Comparison of ENCODE assay signal across 12 mouse cellular contexts in the genomic region with DNA sequence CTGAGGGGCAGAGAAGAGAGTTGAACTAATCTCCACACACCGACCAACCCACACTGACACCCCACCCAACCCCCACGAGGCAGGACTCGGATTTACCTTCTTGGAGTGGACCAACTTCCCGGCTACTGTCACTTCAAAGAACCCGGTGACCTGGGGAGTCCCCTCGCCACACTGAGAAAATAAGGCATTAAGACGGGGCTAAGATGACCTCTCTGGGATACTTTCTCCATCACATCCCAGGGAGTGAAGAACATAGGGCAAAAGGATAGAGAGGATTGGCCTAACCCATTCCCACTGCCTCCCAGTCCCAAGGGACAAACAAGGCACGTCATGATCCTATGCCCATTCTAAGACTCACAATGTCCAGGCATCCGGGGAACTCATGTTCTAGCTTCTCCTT. TPM values are rescaled to one million over a fixed set of nuclear protein-coding genes. Genes with fewer than 3 reads are reported as not detected.
DNase-seq lines count a peak whose midpoint lies in the region; ATAC-seq lines count a peak whose summit lies in the region.
"Had no signal": no experiment of that assay in that cellular context is flagged by ENCODE, and none has a peak within 500 bp of the region (broad histone marks: within the 10 kb centered on the region; RNA-seq: fewer than 3 reads in every experiment).

No protein-coding gene starts in this region.

- 0 out of 2 replicates have a peak overlapping the region, but pooled peaks have one; percentile 79 for H3K4me2 ChIP-seq in lung, embryonic 15.5 days
- 0 out of 2 replicates have a peak overlapping the region, but pooled peaks have one; percentile 73 for H3K4me2 ChIP-seq in limb, embryonic 15.5 days

- H3K4me3 ChIP-seq in heart, embryonic 10.5 days = peak overlapping the region; percentile 81
- no peak overlapping the region; the same call in 1 of the 2 replicates for H3K4me3 ChIP-seq in lung, embryonic 15.5 days
- H3K4me3 ChIP-seq in limb, embryonic 15.5 days = no peak overlapping the region

- no peak for ATAC-seq in lung, embryonic 15.5 days (ENCODE audit: borderline replicate concordance, extremely low read depth, low FRiP score, low TSS enrichment)
- ATAC-seq in limb, embryonic 15.5 days (ENCODE audit: insufficient number of reproducible peaks, low FRiP score, low TSS enrichment, low read depth) = no peak
- no peak for ATAC-seq in frontal cortex, adult (ENCODE audit: low TSS enrichment)

- no peaks in the 10 kb centered on the region for H3K9me3 ChIP-seq in heart, embryonic 10.5 days
- no peaks in the 10 kb centered on the region for H3K9me3 ChIP-seq in lung, embryonic 15.5 days
- no peaks in the 10 kb centered on the region for H3K9me3 ChIP-seq in limb, embryonic 15.5 days

- H3K27ac ChIP-seq in heart, embryonic 10.5 days = 0 out of 2 replicates have a peak overlapping the region, but pooled peaks have one; percentile 9
- no peak overlapping the region for H3K27ac ChIP-seq in lung, embryonic 15.5 days
- no peak overlapping the region for H3K27ac ChIP-seq in limb, embryonic 15.5 days

- DNase-seq in heart, embryonic 10.5 days (ENCODE audit: low spot score) = no peak
- no peak for DNase-seq in heart, postnatal 25 days (ENCODE audit: low spot score)
- no peak for DNase-seq in lung, postnatal 25 days (ENCODE audit: low spot score)
- DNase-seq in MN1 (ENCODE audit: low spot score) = no peak
- DNase-seq in testis, postnatal 14 days (ENCODE audit: low spot score) = no peak
- DNase-seq: B cell, adult 2 months; cerebellum, adult 11 months; lung, postnatal 14 days had no signal

- peaks cover 21% of the 10 kb centered on the region for H3K4me1 ChIP-seq in heart, embryonic 10.5 days
- peaks cover 20% of the 10 kb centered on the region for H3K4me1 ChIP-seq in lung, embryonic 15.5 days
- H3K4me1 ChIP-seq in limb, embryonic 15.5 days = peaks cover 25% of the 10 kb centered on the region

- no peaks in the 10 kb centered on the region; the same call in 1 of the 2 replicates for H3K27me3 ChIP-seq in heart, embryonic 10.5 days (ENCODE audit: insufficient read depth, poor library complexity, severe bottlenecking)
- H3K27me3 ChIP-seq in lung, embryonic 15.5 days = no peaks in the 10 kb centered on the region
- H3K27me3 ChIP-seq in limb, embryonic 15.5 days = no peaks in the 10 kb centered on the region

- H3K9ac ChIP-seq in lung, embryonic 15.5 days = no peak overlapping the region
- H3K9ac ChIP-seq in limb, embryonic 15.5 days = no peak overlapping the region

- H3K36me3 ChIP-seq in heart, embryonic 10.5 days = peaks cover 36% of the 10 kb centered on the region
- H3K36me3 ChIP-seq in lung, embryonic 15.5 days = peaks cover 35% of the 10 kb centered on the region
- peaks cover 35% of the 10 kb centered on the region for H3K36me3 ChIP-seq in limb, embryonic 15.5 days

- WGBS in heart, embryonic 10.5 days = 86% methylated on average over 9 of the region's 9 CpGs
- 93% methylated on average over 9 of the region's 9 CpGs for WGBS in lung, embryonic 15.5 days
- WGBS in limb, embryonic 15.5 days = 93% methylated on average over 9 of the region's 9 CpGs

- intact Hi-C loops in heart, postnatal 25 days (cut with DNase I) = no loop called here

RNA-seq across cellular contexts. Expression of a gene that starts 2.3 kb away (rescaled TPM):
- 750 and 752 TPM in 2 replicates for polyA plus RNA-seq in heart, embryonic 10.5 days (2016; fragmentation: Nextera tagmentation; extraction: Ambion mirVana)
- 100 to 1,000 TPM; 148 to 155 TPM for total RNA-seq in heart, postnatal 25 days (2021)
- 774 and 832 TPM in 2 replicates for polyA plus RNA-seq in lung, embryonic 15.5 days (2015; fragmentation: Nextera tagmentation; extraction: Ambion mirVana)
- 871 and 889 TPM in 2 replicates for polyA plus RNA-seq in limb, embryonic 15.5 days (2015; fragmentation: Nextera tagmentation; extraction: Ambion mirVana)

RNA-seq across cellular contexts. Expression of a gene that starts 25.9 kb away (rescaled TPM):
- polyA plus RNA-seq in heart, embryonic 10.5 days (2016; fragmentation: Nextera tagmentation; extraction: Ambion mirVana) = 136 and 152 TPM in 2 replicates
- 100 to 1,000 TPM; 123 to 127 TPM for total RNA-seq in heart, postnatal 25 days (2021)
- 188 and 189 TPM in 2 replicates for polyA plus RNA-seq in lung, embryonic 15.5 days (2015; fragmentation: Nextera tagmentation; extraction: Ambion mirVana)
- polyA plus RNA-seq in limb, embryonic 15.5 days (2015; fragmentation: Nextera tagmentation; extraction: Ambion mirVana) = 196 and 208 TPM in 2 replicates

RNA-seq across cellular contexts. Expression of a gene that starts 37.5 kb away (rescaled TPM):
- polyA plus RNA-seq in heart, embryonic 10.5 days (2016; fragmentation: Nextera tagmentation; extraction: Ambion mirVana) = not detected in 2 replicates
- not detected for total RNA-seq in heart, postnatal 25 days (2021)
- polyA plus RNA-seq in lung, embryonic 15.5 days (2015; fragmentation: Nextera tagmentation; extraction: Ambion mirVana) = not detected in 2 replicates
- not detected in 2 replicates for polyA plus RNA-seq in limb, embryonic 15.5 days (2015; fragmentation: Nextera tagmentation; extraction: Ambion mirVana)
- total RNA-seq: layer of hippocampus, adult 18-20 months had no signal

RNA-seq across cellular contexts. Expression of a gene that starts 40.2 kb away (rescaled TPM):
- polyA plus RNA-seq in heart, embryonic 10.5 days (2016; fragmentation: Nextera tagmentation; extraction: Ambion mirVana) = not detected in 2 replicates
- total RNA-seq in heart, postnatal 25 days (2021) = not detected
- not detected in 2 replicates for polyA plus RNA-seq in lung, embryonic 15.5 days (2015; fragmentation: Nextera tagmentation; extraction: Ambion mirVana)
- polyA plus RNA-seq in limb, embryonic 15.5 days (2015; fragmentation: Nextera tagmentation; extraction: Ambion mirVana) = not detected in 2 replicates
- total RNA-seq: layer of hippocampus, adult 18-20 months had no signal

RNA-seq across cellular contexts. Expression of a gene that starts 47.4 kb away (rescaled TPM):
- 22.1 and 26.2 TPM in 2 replicates for polyA plus RNA-seq in heart, embryonic 10.5 days (2016; fragmentation: Nextera tagmentation; extraction: Ambion mirVana)
- 100 to 1,000 TPM; 112 to 129 TPM for total RNA-seq in heart, postnatal 25 days (2021)
- polyA plus RNA-seq in lung, embryonic 15.5 days (2015; fragmentation: Nextera tagmentation; extraction: Ambion mirVana) = 82.9 and 89.9 TPM in 2 replicates
- 62.8 and 71.1 TPM in 2 replicates for polyA plus RNA-seq in limb, embryonic 15.5 days (2015; fragmentation: Nextera tagmentation; extraction: Ambion mirVana)
